Mouse (Mus musculus) thymus, adult 2 months (tissue): ENCODE measurements around the gene Vangl2. TPM values are rescaled to one million over a fixed set of nuclear protein-coding genes. Genes with fewer than 3 reads are reported as not detected.

Experiments used
- DNase-seq: peaks from one replicate; pipeline ENCODE4 v3.0.0; 2021
- H3K27ac ChIP-seq: fragments of 200-500 bp; 2 replicates; pipeline ENCODE4 v1.5.1; 2012; ENCODE audit warnings: low read length, control low read depth; ENCODE audit not compliant: control insufficient read depth, insufficient read depth
- H3K27me3 ChIP-seq: fragments of 200-500 bp; 2 replicates; pipeline ENCODE4 v1.6.1; 2012; ENCODE audit warnings: mild to moderate bottlenecking, low read length, moderate library complexity, mixed read lengths; ENCODE audit not compliant: control insufficient read depth, insufficient read depth
- H3K36me3 ChIP-seq: fragments of 200-500 bp; 2 replicates; pipeline ENCODE4 v1.6.1; 2012; ENCODE audit warnings: mild to moderate bottlenecking, low read length, moderate library complexity; ENCODE audit not compliant: control insufficient read depth, insufficient read depth
- H3K4me1 ChIP-seq: fragments of 200-500 bp; replicated peaks from 2 replicates; pipeline ENCODE4 v1.6.1; 2012; ENCODE audit warnings: low read length; ENCODE audit not compliant: control insufficient read depth, insufficient read depth
- H3K4me3 ChIP-seq: fragments of 200-500 bp; 2 replicates; pipeline ENCODE4 v1.5.1; 2012; ENCODE audit warnings: mild to moderate bottlenecking, low read length, control low read depth, moderate library complexity; ENCODE audit not compliant: control insufficient read depth, insufficient read depth
- CTCF ChIP-seq: fragments of 200-500 bp; IDR thresholded peaks from 2 replicates; pipeline ENCODE4 v1.5.1; 2012; ENCODE audit warnings: mild to moderate bottlenecking, control low read depth, low read length, moderate library complexity, borderline replicate concordance; ENCODE audit not compliant: control insufficient read depth, poor library complexity, insufficient read depth; ENCODE audit errors: extremely low read depth
- POLR2A ChIP-seq: fragments of 200-500 bp; IDR thresholded peaks from 2 replicates; pipeline ENCODE4 v1.6.1; 2012; ENCODE audit warnings: mild to moderate bottlenecking, low read length, control low read depth, moderate library complexity; ENCODE audit not compliant: control insufficient read depth, poor library complexity, insufficient read depth; ENCODE audit errors: extremely low read depth
- WGBS: fragments of 180-500 bp; shearing (Covaris S2); methylation state at CpG from one replicate; pipeline ENCODE4 v1.1.7; 2018; 5-methylcytosine and 5-hydroxymethylcytosine counted together
- polyA plus RNA-seq: library from polyadenylated mRNA; depleted of rRNA; stranded (reverse); fragments of >200 nt; gene quantifications from 2 replicates; pipeline ENCODE4 v1.2.3, GENCODE M21; 2012; rRNA removed

Gene Vangl2
- 20.5 and 27.3 TPM in 2 replicates for polyA plus RNA-seq

DNA sequence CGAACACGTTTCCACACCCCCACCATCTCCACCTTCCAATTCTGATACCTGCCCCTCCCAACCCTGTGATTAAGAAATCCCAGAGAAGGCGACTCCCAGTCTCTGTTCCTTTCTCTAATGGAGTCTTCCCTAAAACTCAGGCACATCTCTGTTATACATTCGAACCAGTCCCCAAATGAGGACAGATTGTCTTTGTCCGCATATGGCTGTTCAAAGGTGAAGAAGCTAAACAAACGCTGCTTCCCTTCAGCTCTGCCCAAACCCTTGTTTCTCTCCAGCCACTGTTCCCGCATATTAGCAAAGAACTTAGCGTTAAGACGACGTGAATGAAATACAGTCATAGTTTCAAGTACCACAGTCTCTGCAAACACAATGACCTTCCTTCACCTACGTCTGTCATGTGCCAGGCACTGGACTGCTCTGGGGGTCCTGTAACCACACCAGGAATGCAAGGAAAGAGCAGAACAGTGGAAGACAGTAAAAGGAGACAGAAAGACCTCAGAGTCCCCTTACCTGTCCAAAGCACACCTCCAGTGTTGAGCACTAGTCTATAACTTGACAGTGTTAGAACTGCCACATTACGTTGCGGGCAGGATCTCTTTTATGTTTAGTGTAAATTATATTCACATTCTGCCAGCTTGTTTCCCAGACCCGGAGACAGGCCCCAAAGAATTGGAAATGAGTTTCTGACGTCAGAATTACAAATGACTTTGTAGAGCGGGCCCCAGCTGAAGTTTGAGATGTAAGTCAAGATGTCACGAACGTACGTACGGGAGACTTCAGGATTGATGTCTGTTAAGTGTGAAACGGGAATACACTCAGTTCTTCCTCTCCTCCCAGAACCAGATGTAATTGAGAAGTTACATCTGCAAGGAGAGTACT, at the start of gene Vangl2:
Gene Vangl2 (minus strand): TSS at position 51 of the 882 bp plus-strand sequence.
- no peaks in the 10 kb centered on the region for H3K27me3 ChIP-seq
- peak within 1 kb of the TSS; percentile 19; the same call in 1 of the 2 replicates for H3K27ac ChIP-seq
- no peak for DNase-seq
- H3K36me3 ChIP-seq = no peaks in the 10 kb centered on the region
- WGBS = 96% methylated on average over 21 of the region's 21 CpGs
- peaks cover 17% of the 10 kb centered on the region for H3K4me1 ChIP-seq
- peak within 1 kb of the TSS; percentile 77 for H3K4me3 ChIP-seq
- TF ChIP-seq POLR2A = no peak
- TF ChIP-seq CTCF = no peak

DNA sequence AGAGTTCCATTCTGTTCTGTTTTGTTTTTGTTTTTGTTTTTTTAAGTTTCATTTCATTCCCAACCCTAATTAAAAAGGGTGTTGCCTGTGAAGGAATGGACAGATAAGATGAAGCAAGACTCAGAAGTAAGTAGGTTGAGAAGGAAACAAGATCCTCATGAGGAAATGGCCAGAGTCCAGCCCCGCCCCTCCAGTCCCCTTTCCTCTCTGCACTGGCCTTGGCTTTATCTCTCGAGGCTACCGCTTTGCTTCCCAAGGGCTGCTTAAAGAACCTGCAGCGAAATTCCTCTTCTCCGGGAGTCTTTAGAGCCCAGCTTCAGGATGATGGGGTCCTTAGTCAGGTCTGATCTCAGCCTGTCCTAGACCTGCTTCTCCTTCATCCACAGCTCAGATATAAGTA, 49.7 kb upstream of the Vangl2 start:
- TF ChIP-seq CTCF (no peak), POLR2A (no peak)
- H3K4me3 ChIP-seq = no peak overlapping the region
- DNase-seq = no peak
- no peak overlapping the region for H3K27ac ChIP-seq
- H3K27me3 ChIP-seq = no peaks in the 10 kb centered on the region
- H3K36me3 ChIP-seq = peaks cover 50% of the 10 kb centered on the region
- 86% methylated on average over 5 of the region's 5 CpGs for WGBS
- H3K4me1 ChIP-seq = no peaks in the 10 kb centered on the region

- no peak for DNase-seq
- Histone ChIP-seq H3K27ac (no peak overlapping the region), H3K4me1 (no peaks in the 10 kb centered on the region), H3K4me3 (no peak overlapping the region), H3K27me3 (no peaks in the 10 kb centered on the region), H3K36me3 (peaks cover 88% of the 10 kb centered on the region)
- TF ChIP-seq POLR2A (no peak), CTCF (no peak)
- 97% methylated on average over 7 of the region's 7 CpGs for WGBS
Measured at GRCm38 (mm10) chr1:172072604-172073003, 44.4 kb upstream of the Vangl2 start.

- Histone ChIP-seq H3K27ac (no peak overlapping the region), H3K27me3 (no peaks in the 10 kb centered on the region), H3K4me3 (no peak overlapping the region), H3K4me1 (no peaks in the 10 kb centered on the region), H3K36me3 (peaks cover 98% of the 10 kb centered on the region)
- 94% methylated on average over 4 of the region's 4 CpGs for WGBS
- no peak for DNase-seq
- TF ChIP-seq CTCF (no peak), POLR2A (no peak)
Measured at GRCm38 (mm10) chr1:172071556-172071955, 43.3 kb upstream of the Vangl2 start.

- no peaks in the 10 kb centered on the region for H3K4me1 ChIP-seq
- no peaks in the 10 kb centered on the region for H3K27me3 ChIP-seq
- H3K36me3 ChIP-seq = peaks cover 99% of the 10 kb centered on the region
- 97% methylated on average over 6 of the region's 6 CpGs for WGBS
- H3K4me3 ChIP-seq = no peak overlapping the region
- TF ChIP-seq CTCF (no peak), POLR2A (no peak)
- H3K27ac ChIP-seq = no peak overlapping the region
- no peak for DNase-seq
Measured at GRCm38 (mm10) chr1:172070227-172070626, 42.0 kb upstream of the Vangl2 start.

DNA sequence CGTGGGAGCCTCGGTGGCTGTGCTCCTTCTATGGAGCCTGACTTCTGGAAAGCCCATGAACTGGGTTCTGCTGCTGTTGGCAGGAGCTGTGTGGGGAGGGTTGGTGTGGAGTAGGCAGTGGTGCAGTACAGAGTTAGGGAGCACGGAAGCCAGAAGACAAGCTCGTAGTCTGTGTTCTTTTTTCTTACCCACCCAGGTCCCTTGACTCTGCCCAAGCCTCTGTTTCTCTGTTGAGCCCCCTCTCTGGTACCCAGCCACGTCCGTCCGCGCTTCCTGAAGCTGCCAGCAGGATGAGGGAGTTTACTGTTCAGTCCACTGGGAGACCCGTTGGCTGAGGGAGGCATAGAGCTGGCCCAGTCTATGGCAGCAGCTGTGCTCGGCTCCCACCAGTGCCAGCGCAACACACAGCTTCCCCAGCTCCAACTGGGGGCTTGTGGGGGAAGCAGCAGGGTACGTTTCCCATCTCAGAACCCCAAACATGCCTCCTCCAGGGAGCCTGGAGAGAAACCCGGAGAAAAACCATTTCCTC, 36.4 kb upstream of the Vangl2 start:
- DNase-seq = no peak
- H3K4me1 ChIP-seq = no peaks in the 10 kb centered on the region
- no peaks in the 10 kb centered on the region for H3K27me3 ChIP-seq
- no peak overlapping the region for H3K27ac ChIP-seq
- 98% methylated on average over 13 of the region's 13 CpGs for WGBS
- H3K4me3 ChIP-seq = no peak overlapping the region
- TF ChIP-seq POLR2A = no peak
- no peak for TF ChIP-seq CTCF
- peaks cover 53% of the 10 kb centered on the region for H3K36me3 ChIP-seq
